Mouse (Mus musculus): Measurements from ENCODE around the gene Rftn2.

- TF ChIP-seq CTCF (IDR thresholded peaks at IDR 0.05) (peak; percentile 7; the same call in 1 of the 2 replicates), EP300 (IDR thresholded peaks at IDR 0.05) (no peak)
Measured at GRCm38 (mm10) chr1:55135846-55136245, 90.7 kb downstream of the Rftn2 start.

Measured in lung, postnatal 0 days (tissue).